Mouse (Mus musculus) spleen, adult 2 months (tissue): ENCODE measurements at regions not wholly inside any gene's neighbourhood (a gene's known extent, or its start where the extent isn't known, plus 50 kb on each side); places are given as distances from the start of the nearest gene placed in this dataset.

ENCODE experiments used
- CTCF ChIP-seq: fragments of 200-500 bp; IDR thresholded peaks from 2 replicates; pipeline ENCODE4 v1.5.1; 2011; ENCODE audit warnings: mild to moderate bottlenecking, inconsistent platforms; ENCODE audit not compliant: insufficient read depth, insufficient read length, insufficient replicate concordance; ENCODE audit errors: extremely low read depth
- POLR2A ChIP-seq: fragments of 200-500 bp; IDR thresholded peaks from 2 replicates; pipeline ENCODE4 v1.6.1; 2011; ENCODE audit warnings: low read depth, low read length, inconsistent platforms

DNA sequence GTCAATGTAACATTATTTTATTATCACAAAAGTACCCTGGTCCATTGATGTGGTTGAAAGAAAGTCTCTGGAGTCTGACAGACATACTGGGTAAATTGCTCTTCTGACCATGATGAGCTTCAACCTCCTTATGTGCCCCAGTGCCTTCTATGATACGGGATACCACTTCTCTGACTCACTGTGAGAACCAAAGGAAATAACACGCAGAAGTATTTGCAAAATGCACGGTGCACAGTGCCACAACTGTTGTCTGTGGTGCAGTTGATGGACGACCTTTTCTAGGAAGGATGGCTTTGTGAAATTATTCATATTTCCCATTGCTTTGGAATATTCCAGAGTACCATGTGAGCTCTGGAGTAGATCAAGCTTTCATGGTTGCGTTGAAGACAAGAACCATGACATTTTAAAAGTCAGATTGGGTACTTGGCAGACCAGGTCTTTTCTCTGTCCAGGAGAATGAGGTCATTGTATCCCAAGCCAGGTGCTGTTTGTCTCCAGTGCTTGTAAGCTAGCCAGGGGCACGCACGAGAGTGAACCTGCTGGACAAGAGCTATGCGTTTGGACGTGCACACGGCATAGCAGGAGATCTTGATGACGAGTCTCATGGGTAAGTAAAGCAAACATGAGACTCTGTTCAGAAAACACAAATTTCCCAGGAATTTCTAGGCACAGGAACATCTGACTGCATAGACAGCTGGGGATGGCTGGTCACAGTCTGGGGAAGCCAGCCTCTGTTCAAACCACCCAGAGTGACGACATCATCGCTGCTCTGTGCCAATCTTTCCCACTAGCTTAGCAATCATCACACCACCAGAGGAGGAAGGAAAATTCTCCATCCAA, 74.0 kb upstream of the 1700024P04Rik start:
- TF ChIP-seq POLR2A (no peak), CTCF (no peak)
